Mouse (Mus musculus) erythroblast, embryonic 14.5 days (primary cell): ENCODE measurements at regions not wholly inside any gene's neighbourhood (a gene's known extent, or its start where the extent isn't known, plus 50 kb on each side); places are given as distances from the start of the nearest gene placed in this dataset.

Experiments
- GATA1 ChIP-seq: IDR thresholded peaks from 2 replicates; pipeline ENCODE4 v1.6.1; 2012; ENCODE audit warnings: low read length, inconsistent platforms, mixed read lengths
- TAL1 ChIP-seq: IDR thresholded peaks from 3 replicates; pipeline ENCODE4 v1.6.1; 2012; ENCODE audit warnings: low read length, inconsistent platforms, mixed read lengths

DNA sequence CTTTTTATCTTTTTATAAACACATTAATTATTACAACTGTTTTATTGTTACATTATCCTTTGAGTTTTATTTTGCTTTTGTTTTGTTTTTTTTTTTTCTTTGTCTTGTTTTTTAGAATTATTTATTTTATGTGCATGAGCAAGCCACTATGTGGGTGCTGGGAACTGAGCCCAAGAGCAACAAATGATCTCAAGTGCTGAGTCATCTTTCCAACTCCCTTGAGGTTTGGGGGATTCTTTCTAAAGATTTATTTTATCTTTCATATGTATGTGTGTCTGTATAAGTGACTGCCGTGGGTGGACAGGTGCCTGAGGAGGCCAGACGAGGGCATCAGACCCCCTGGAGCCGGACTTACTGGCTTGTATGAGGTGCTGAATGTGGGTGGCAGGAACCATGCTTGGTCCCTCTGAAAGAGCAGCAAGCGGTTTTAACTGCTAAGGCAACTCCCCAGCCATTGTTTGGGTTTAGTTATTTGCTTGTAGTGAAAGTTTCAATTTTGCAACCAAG lies 244.9 kb upstream of the Jmjd1c start:
- no peak for TF ChIP-seq TAL1
- no peak for TF ChIP-seq GATA1
